Mouse (Mus musculus) cerebellum, postnatal 14 days (tissue): Measurements from ENCODE around the gene Senp3.
"Not testable (repeated sequence)": the region's sequence is repeated elsewhere in the genome, so short reads cannot be mapped to it uniquely, and the experiment has no call there.

Source experiments
- DNase-seq, 2 experiments: peaks; one replicate each; pipeline ENCODE4 v3.0.0; 2021; ENCODE audit warnings: mixed read lengths in 2 of 2

The Senp3 gene

DNA sequence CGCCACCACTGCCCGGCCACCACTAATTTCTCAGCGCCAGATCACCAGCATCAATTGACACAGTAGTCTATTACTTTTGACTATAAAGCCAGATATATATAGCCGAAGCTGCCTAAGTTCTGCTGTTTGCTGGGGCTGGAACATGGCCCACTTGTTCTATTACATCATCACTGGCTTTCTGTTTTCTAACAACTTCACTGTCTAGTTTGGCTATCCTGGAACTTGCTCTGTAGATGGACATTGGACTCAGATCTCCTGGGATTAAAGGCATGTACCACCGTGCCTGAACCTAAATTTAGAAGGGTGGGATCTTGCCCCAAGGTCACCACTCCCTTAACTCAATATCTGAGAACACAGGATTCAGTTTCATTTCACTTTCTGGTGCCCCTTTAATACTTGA is 36.0 kb downstream of the Senp3 start:
- no peak for DNase-seq

DNA sequence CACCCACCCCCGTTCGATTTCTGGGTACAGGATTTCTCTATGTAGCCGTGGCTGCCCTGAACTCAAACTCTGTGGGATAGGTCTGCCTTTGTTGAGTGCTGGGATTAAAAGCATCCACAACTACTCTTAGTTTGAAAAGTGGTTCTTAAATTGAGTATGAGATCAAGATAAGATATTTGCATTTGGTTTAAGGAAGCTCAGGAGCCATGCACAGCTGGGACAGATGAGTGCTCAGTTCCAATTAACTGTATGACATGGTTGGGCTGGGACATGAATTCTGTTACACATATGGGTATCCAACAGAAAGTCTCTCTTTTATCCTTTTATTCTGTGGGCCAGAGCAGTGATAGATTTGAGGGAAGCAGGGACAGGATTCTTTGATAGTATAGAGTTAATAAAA is 46.4 kb downstream of the Senp3 start:
- DNase-seq, result no peak

DNA sequence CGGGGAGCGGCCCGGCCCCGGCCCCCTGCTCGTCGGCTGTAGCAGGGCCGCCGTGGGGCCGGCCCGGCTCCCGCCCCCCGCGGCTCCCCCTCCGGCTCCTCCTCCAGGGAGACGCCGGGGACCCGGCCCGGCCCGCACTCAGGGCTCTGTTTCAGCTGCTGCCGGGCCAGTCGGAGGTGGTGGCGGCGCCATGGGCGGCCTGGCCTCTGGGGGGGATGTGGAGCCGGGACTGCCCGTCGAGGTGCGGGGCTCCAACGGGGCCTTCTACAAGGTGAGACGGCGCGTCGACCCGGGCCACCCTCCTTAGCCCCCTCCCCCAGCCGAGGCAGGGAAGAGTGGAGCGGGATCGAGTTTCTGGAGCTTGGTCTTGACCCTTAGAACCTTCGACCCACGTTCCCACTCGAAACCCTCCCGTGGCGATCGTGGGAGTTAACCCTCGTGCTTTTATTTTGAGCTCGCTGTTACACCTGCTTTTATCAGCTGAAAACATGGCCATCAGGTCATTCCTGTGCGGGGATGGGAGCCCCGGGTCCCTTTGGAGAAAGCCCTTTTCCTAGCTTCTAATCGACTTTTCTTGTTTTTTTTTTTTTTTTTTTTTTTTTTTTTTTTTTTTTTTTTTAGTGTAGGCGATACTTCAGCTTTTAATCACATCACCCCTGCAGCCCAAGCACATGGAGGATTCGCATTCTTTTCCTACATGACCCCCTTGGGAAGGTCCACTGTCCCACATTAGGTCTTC is 48.6 kb downstream of the Senp3 start:
- DNase-seq, result no peak

DNA sequence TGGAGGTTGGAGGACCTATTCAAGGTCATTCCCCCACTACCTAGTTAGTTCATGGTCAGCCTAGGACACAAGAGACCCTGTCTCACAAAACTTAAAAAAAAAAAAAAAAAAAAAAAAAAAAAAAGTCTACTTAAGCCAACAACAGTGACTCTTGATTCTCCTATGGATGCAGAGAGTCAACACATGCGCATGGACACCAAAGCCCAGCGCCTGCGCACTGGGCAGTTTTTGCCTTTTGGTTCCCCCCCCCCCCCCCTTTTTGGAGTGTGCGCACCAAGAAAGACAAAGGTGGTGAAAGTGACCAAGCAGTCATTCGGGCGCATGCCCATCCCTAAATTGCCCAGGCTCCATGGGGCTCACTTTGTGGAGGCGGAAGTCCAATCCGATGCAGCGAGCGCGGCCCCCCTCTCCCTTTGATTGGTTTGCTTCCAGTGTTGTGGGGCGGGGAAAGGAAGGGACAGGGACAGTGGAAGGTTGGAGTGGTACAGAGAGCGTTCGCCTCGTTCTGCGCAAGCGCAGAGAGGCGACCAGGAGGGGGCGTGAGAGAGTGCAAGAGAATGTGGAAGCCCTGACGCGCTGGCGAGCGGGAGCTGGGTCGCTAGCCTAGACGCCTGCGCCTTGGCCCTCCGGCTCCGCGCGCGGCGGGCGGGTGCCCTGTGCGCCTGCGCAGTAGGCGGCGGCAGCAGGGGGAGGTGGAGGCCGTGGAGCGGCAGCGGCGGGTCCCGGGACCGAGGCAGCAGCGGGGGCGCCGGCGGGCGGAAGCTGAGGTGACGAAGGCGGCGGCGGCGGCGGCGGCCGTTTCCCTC is 49.4 kb downstream of the Senp3 start, which contains the start of gene Fxr2:
TSS of gene Fxr2 (plus strand) at position 707 of the 806 bp plus-strand sequence.
- DNase-seq, result peak; percentile 100

DNA sequence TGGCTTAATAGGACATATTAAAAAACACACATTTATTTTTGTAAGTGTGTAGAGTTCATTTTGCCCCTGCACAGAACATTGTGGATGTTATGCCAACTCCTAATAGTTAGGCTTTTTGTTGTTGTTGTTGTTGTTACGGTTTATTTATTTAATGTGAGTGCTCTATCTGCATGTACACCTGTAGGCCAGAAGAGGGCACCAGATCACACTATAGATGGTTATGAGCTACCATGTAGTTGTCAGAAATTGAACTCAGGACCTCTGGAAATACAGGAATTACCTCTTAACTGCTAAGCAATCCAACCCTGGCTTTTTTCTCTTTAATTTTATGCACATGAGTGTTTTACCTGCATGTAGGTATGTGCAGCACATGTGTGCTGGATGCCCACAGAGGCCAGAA is 52.1 kb downstream of the Senp3 start:
- no peak for DNase-seq

DNA sequence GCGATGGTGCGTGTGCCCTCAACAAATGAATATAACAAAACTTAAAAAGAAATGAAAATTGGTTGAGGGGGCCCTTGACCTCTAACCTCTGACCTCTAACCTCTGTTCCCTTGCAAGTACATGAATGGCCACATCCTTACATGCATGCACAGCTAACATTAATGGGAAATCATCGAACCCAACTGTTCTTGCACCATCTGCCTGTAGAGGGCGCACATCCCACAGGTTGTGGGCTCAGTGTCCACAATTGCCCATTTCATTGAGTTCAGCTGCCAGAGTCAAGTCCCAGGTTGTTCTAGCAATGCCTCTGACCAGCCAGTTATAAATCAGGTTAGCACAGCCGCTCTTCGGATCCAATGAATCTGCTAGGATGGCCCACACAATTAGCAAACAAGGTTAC is 53.6 kb downstream of the Senp3 start:
- peak; percentile 92 to 94 for DNase-seq

DNA sequence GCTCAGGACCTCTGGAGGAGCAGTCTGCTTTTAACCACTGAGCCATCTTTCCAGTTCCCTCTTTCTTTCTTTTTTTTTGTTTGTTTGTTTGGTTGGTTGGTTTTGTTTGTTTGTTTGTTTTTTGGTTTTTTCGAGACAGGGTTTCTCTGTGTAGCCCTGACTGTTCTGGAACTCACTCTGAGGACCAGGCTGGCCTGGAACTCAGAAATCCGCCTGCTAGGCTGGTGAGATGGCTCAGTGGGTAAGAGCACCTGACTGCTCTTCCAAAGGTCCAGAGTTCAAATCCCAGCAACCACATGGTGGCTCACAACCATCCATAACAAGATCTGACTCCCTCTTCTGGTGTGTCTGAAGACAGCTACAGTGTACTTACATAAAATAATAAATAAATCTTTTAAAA is 57.5 kb downstream of the Senp3 start:
- DNase-seq, result not testable (repeated sequence)
